Mouse (Mus musculus) megakaryocyte, embryonic 14.5 days (primary cell): ENCODE data around the gene Slc9a1.

Source experiments
- FLI1 ChIP-seq: IDR thresholded peaks from 2 replicates; pipeline ENCODE4 v1.6.1; 2012; ENCODE audit warnings: low read length, inconsistent platforms, mixed read lengths
- GATA1 ChIP-seq: IDR thresholded peaks from 3 replicates; pipeline ENCODE4 v1.6.1; 2012; ENCODE audit warnings: mixed read lengths, low read length, inconsistent platforms, borderline replicate concordance

DNA sequence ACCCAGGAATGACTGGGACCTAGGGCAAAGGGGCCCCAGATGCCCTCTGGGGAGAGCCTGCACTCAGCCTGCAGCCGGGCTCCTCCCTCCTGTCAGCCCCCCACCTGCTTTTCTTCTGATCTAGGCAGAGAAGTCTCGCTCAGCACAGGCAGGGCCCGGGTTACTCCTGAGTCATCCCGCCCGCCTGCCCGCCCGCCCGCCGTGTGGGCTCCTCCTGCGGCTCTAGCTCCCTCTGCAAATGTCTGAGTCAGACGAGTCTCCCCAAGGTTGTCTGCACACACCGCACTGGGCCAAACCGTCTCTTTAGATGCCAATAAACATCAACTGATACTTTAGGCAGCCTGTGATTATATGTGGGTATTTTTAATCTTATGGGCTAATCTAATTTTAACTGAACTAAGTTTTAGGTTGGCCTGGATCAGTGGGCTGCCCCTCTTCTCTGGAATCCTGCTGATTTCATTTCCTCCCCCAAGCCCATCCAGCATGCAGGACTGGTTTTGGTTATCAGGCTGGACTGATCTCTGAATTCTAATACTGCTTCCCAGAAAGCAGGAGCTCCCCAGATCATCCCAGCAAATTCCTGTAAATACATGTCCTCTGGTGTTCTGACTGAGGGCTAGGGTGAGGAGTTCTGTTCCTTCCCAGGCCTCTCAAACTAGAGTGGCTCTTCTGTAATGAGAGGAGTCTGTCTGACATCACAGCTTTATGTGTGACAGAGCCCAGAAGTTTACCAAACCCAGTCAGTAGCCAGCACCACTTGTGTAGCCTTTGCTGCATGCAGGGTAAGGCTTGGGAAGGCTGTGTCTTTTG lies 8.9 kb downstream of the Slc9a1 start:
- TF ChIP-seq FLI1 (no peak), GATA1 (no peak)
